In genomic region chr4:85006789-85007188, GRCm38 (mm10) we compare ENCODE assay signal across 20 mouse cellular contexts.
DNase-seq lines count a peak whose midpoint lies in the region; ATAC-seq and TF ChIP-seq lines count a peak whose summit lies in the region.
"Had no signal": no experiment of that assay in that cellular context is flagged by ENCODE, and none has a peak within 500 bp of the region (broad histone marks: within the 10 kb centered on the region; RNA-seq: fewer than 3 reads in every experiment).

No protein-coding gene starts in this region.

- WGBS in hindbrain, postnatal 0 days, result 58% methylated on average over 3 of the region's 3 CpGs
- WGBS in hindbrain, embryonic 12.5 days, result 80% methylated on average over 3 of the region's 3 CpGs
- WGBS in embryonic facial prominence, embryonic 10.5 days, result 63% methylated on average over 3 of the region's 3 CpGs
- 96% methylated on average over 3 of the region's 3 CpGs for whole genome bisulfite sequencing in thymus, adult 2 months

- H3K27ac ChIP-seq in hindbrain, postnatal 0 days, result no peak overlapping the region
- no peak overlapping the region for H3K27ac ChIP-seq in hindbrain, embryonic 12.5 days
- no peak overlapping the region for H3K27ac ChIP-seq in embryonic facial prominence, embryonic 10.5 days (replicated peaks)
- no peak overlapping the region for H3K27ac ChIP-seq in thymus, adult 2 months (ENCODE audit: control insufficient read depth, insufficient read depth, low read length)
- H3K27ac ChIP-seq: heart, embryonic 10.5 days; hindbrain, embryonic 10.5 days had no signal

- no peaks in the 10 kb centered on the region for H3K4me1 ChIP-seq in hindbrain, postnatal 0 days (ENCODE audit: insufficient read depth, low read length)
- no peaks in the 10 kb centered on the region for H3K4me1 ChIP-seq in hindbrain, embryonic 12.5 days
- H3K4me1 ChIP-seq in embryonic facial prominence, embryonic 10.5 days, result peaks cover 9% of the 10 kb centered on the region; the same call in 1 of the 2 replicates
- no peaks in the 10 kb centered on the region for H3K4me1 ChIP-seq in thymus, adult 2 months (replicated peaks; ENCODE audit: control insufficient read depth, insufficient read depth, low read length)
- H3K4me1 ChIP-seq: heart, embryonic 10.5 days; hindbrain, embryonic 10.5 days had no signal

- no peaks in the 10 kb centered on the region for H3K27me3 ChIP-seq in hindbrain, postnatal 0 days (ENCODE audit: insufficient read depth, low read length)
- no peaks in the 10 kb centered on the region for H3K27me3 ChIP-seq in hindbrain, embryonic 12.5 days
- no peaks in the 10 kb centered on the region for H3K27me3 ChIP-seq in embryonic facial prominence, embryonic 10.5 days (replicated peaks; ENCODE audit: low read depth, poor library complexity, severe bottlenecking)
- H3K27me3 ChIP-seq in thymus, adult 2 months (ENCODE audit: control insufficient read depth, insufficient read depth, low read length), result no peaks in the 10 kb centered on the region
- H3K27me3 ChIP-seq: CH12.LX; megakaryocyte, embryonic 14.5 days had no signal

- no peak for TF ChIP-seq POLR2A in thymus, adult 2 months (IDR thresholded peaks at IDR 0.05; ENCODE audit: control insufficient read depth, extremely low read depth, insufficient read depth, low read length, poor library complexity)

- TF ChIP-seq CTCF in hindbrain, postnatal 0 days (IDR thresholded peaks at IDR 0.05; ENCODE audit: low read depth), result no peak
- TF ChIP-seq CTCF in thymus, adult 2 months (IDR thresholded peaks at IDR 0.05; ENCODE audit: borderline replicate concordance, control insufficient read depth, extremely low read depth, insufficient read depth, low read length, poor library complexity), result no peak

- no peak overlapping the region for H3K4me3 ChIP-seq in hindbrain, postnatal 0 days (ENCODE audit: low read length)
- H3K4me3 ChIP-seq in hindbrain, embryonic 12.5 days, result no peak overlapping the region
- no peak overlapping the region for H3K4me3 ChIP-seq in embryonic facial prominence, embryonic 10.5 days
- H3K4me3 ChIP-seq in thymus, adult 2 months (ENCODE audit: control insufficient read depth, insufficient read depth, low read length), result no peak overlapping the region
- H3K4me3 ChIP-seq: heart, embryonic 10.5 days; hindbrain, embryonic 10.5 days; megakaryocyte, embryonic 14.5 days; myocyte had no signal

- H3K36me3 ChIP-seq in hindbrain, postnatal 0 days (ENCODE audit: insufficient read depth, low read length), result no peaks in the 10 kb centered on the region
- no peaks in the 10 kb centered on the region for H3K36me3 ChIP-seq in hindbrain, embryonic 12.5 days
- H3K36me3 ChIP-seq in embryonic facial prominence, embryonic 10.5 days (replicated peaks), result no peaks in the 10 kb centered on the region
- H3K36me3 ChIP-seq in thymus, adult 2 months (ENCODE audit: control insufficient read depth, insufficient read depth, low read length), result no peaks in the 10 kb centered on the region
- H3K36me3 ChIP-seq: heart, embryonic 10.5 days; hindbrain, embryonic 10.5 days had no signal

- no peak overlapping the region for H3K4me2 ChIP-seq in hindbrain, postnatal 0 days (ENCODE audit: low read depth, low read length)
- no peak overlapping the region for H3K4me2 ChIP-seq in hindbrain, embryonic 12.5 days (replicated peaks)
- H3K4me2 ChIP-seq: liver, embryonic 11.5 days had no signal

- DNase-seq in hindbrain, postnatal 0 days (ENCODE audit: low spot score), result peak; percentile 36
- peak; percentile 13 to 26 for DNase-seq in cerebellum, adult 18-20 months
- peak; percentile 18 for DNase-seq in embryonic facial prominence, embryonic 10.5 days (ENCODE audit: low spot score)
- DNase-seq in retina, embryonic 14.5 days (ENCODE audit: low spot score), result peak; percentile 51
- DNase-seq in thymus, adult 2 months, result no peak
- DNase-seq in embryo, embryonic 9.5 days (ENCODE audit: extremely low spot score), result no peak
- DNase-seq in urinary bladder, adult 18-20 months (ENCODE audit: low spot score in 2 of 2), result no peak
- DNase-seq: embryo, embryonic 11 days; kidney, adult 8-10 months; kidney, postnatal 36 days; lung, adult 18-20 months; right cerebral cortex, postnatal 4 days; thymus, postnatal 14 days had no signal

- H3K9ac ChIP-seq in hindbrain, postnatal 0 days (replicated peaks; ENCODE audit: low read length), result no peak overlapping the region
- H3K9ac ChIP-seq in hindbrain, embryonic 12.5 days, result no peak overlapping the region

- no peak for ATAC-seq in hindbrain, postnatal 0 days
- ATAC-seq in hindbrain, embryonic 12.5 days (ENCODE audit: low FRiP score), result no peak

- H3K9me3 ChIP-seq in hindbrain, postnatal 0 days (ENCODE audit: low read length), result no peaks in the 10 kb centered on the region
- no peaks in the 10 kb centered on the region for H3K9me3 ChIP-seq in hindbrain, embryonic 12.5 days (replicated peaks)
- H3K9me3 ChIP-seq in embryonic facial prominence, embryonic 10.5 days, result no peaks in the 10 kb centered on the region
- H3K9me3 ChIP-seq: heart, embryonic 10.5 days; hindbrain, embryonic 10.5 days; megakaryocyte, embryonic 14.5 days had no signal

Comparison
In these comparisons a context has a peak if more than half of its experiments do, and no peak if none do; other contexts are left out.
1. DNase-seq: peak in hindbrain, postnatal 0 days (single experiment), cerebellum, adult 18-20 months (2 of 2), embryonic facial prominence, embryonic 10.5 days (single experiment) and retina, embryonic 14.5 days (single experiment); none in thymus, adult 2 months (single experiment), embryo, embryonic 9.5 days (single experiment) and urinary bladder, adult 18-20 months (0 of 2).